Mouse (Mus musculus) liver, postnatal 0 days (tissue): Measurements from ENCODE around the gene Cmtm8. TPM values are rescaled to one million over a fixed set of nuclear protein-coding genes. Genes with fewer than 3 reads are reported as not detected.

Source experiments
- ATAC-seq: fragments of 200-750 bp; cut with Nextera tagmentation; 2 replicates; pipeline ENCODE4 v1.8.0; 2017; ENCODE audit warnings: mild to moderate bottlenecking, moderate library complexity
- DNase-seq: peaks from one replicate; pipeline ENCODE4 v3.0.0-alpha.2; 2016
- H3K27ac ChIP-seq: fragments of 300-500 bp; sonication (generic); 2 replicates; pipeline ENCODE4 v1.5.1; 2014; ENCODE audit warnings: antibody characterized with exemption, moderate library complexity, mild to moderate bottlenecking, low read depth
- H3K27me3 ChIP-seq: fragments of 300-500 bp; sonication (generic); 2 replicates; pipeline ENCODE4 v1.6.1; 2014; ENCODE audit warnings: low read length, control low read depth, mixed read lengths; ENCODE audit not compliant: insufficient read depth
- H3K36me3 ChIP-seq: fragments of 300-500 bp; sonication (generic); replicated peaks from 2 replicates; pipeline ENCODE4 v1.6.1; 2014; ENCODE audit warnings: mild to moderate bottlenecking, control low read depth, low read length, moderate library complexity, mixed read lengths; ENCODE audit not compliant: insufficient read depth
- H3K4me1 ChIP-seq: fragments of 300-500 bp; sonication (generic); 2 replicates; pipeline ENCODE4 v1.6.1; 2014; ENCODE audit warnings: antibody characterized with exemption, mild to moderate bottlenecking, control low read depth; ENCODE audit not compliant: insufficient read depth
- H3K4me2 ChIP-seq: fragments of 300-500 bp; sonication (generic); 2 replicates; pipeline ENCODE4 v1.6.1; 2014; ENCODE audit warnings: low read depth, mild to moderate bottlenecking, low read length, moderate library complexity, mixed read lengths
- H3K4me3 ChIP-seq: fragments of 300-500 bp; sonication (generic); 2 replicates; pipeline ENCODE4 v1.5.1; 2014; ENCODE audit warnings: low read depth, low read length
- H3K9ac ChIP-seq: fragments of 300-500 bp; sonication (generic); replicated peaks from 2 replicates; pipeline ENCODE4 v1.6.1; 2014; ENCODE audit warnings: mild to moderate bottlenecking, moderate library complexity
- H3K9me3 ChIP-seq: fragments of 300-500 bp; sonication (generic); 2 replicates; pipeline ENCODE4 v1.6.1; 2016; ENCODE audit warnings: mild to moderate bottlenecking, control low read depth, low read length, mixed read lengths
- CTCF ChIP-seq: sonication (generic); IDR thresholded peaks from 2 replicates; pipeline ENCODE4 v1.5.1; 2016; ENCODE audit warnings: antibody characterized with exemption, low read depth
- EP300 ChIP-seq: IDR thresholded peaks from 2 replicates; pipeline ENCODE4 v1.6.1; 2016; ENCODE audit warnings: antibody characterized with exemption, low read depth, mild to moderate bottlenecking
- WGBS: fragments of 180-500 bp; shearing (Covaris S2); extraction: QIAGEN DNeasy Blood & Tissue Kit; methylation state at CpG from one replicate; pipeline ENCODE4 v1.1.7; 2014; ENCODE audit not compliant: insufficient replicate concordance; 5-methylcytosine and 5-hydroxymethylcytosine counted together
- polyA plus RNA-seq: library from polyadenylated mRNA; unstranded; fragments of >200 nt; fragmentation: Nextera tagmentation; extraction: Ambion mirVana; gene quantifications from 2 replicates; pipeline ENCODE4 v1.2.1, GENCODE M21; 2015

Cmtm8 gene
- polyA plus RNA-seq, 1 experiment from 2014 or later, result 109 TPM

GRCm38 (mm10) chr9:114787716-114788115 is 56.2 kb downstream of the Cmtm8 start:
- peak; percentile 50 for ATAC-seq
- Histone ChIP-seq H3K36me3 (no peaks in the 10 kb centered on the region), H3K27me3 (no peaks in the 10 kb centered on the region), H3K9ac (no peak overlapping the region), H3K4me3 (no peak overlapping the region), H3K9me3 (no peaks in the 10 kb centered on the region), H3K27ac (peak overlapping the region; percentile 52), H3K4me2 (no peak overlapping the region), H3K4me1 (peaks cover 7% of the 10 kb centered on the region)
- 24% methylated on average over 7 of the region's 7 CpGs for WGBS
- TF ChIP-seq CTCF (no peak), EP300 (no peak)
- DNase-seq, result no peak

GRCm38 (mm10) chr9:114787134-114787533 is 56.8 kb downstream of the Cmtm8 start:
- peak overlapping the region; percentile 52; the same call in 1 of the 2 replicates for H3K27ac ChIP-seq
- no peak for TF ChIP-seq CTCF
- TF ChIP-seq EP300, result no peak
- peaks cover 8% of the 10 kb centered on the region for H3K4me1 ChIP-seq
- ATAC-seq, result 0 out of 2 replicates have a peak, but pooled peaks have one; percentile 8
- WGBS, result 68% methylated on average over 5 of the region's 5 CpGs
- H3K27me3 ChIP-seq, result no peaks in the 10 kb centered on the region
- no peaks in the 10 kb centered on the region for H3K36me3 ChIP-seq
- no peak for DNase-seq
- H3K4me2 ChIP-seq, result no peak overlapping the region
- H3K9me3 ChIP-seq, result no peaks in the 10 kb centered on the region
- no peak overlapping the region for H3K4me3 ChIP-seq
- no peak overlapping the region for H3K9ac ChIP-seq

- DNase-seq (no peak), ATAC-seq (no peak)
- Histone ChIP-seq H3K27me3 (no peaks in the 10 kb centered on the region), H3K27ac (peak overlapping the region; percentile 34; the same call in 1 of the 2 replicates), H3K4me1 (peaks cover 12% of the 10 kb centered on the region), H3K4me2 (no peak overlapping the region), H3K4me3 (no peak overlapping the region), H3K9ac (no peak overlapping the region), H3K36me3 (no peaks in the 10 kb centered on the region), H3K9me3 (no peaks in the 10 kb centered on the region)
- TF ChIP-seq EP300, result no peak
- no peak for TF ChIP-seq CTCF
- 29% methylated on average over 16 of the region's 16 CpGs for WGBS
Measured at GRCm38 (mm10) chr9:114785432-114786125, 58.4 kb downstream of the Cmtm8 start.

- Histone ChIP-seq H3K4me3 (peak within 1 kb of the TSS; percentile 65), H3K4me1 (peaks cover 24% of the 10 kb centered on the region), H3K27ac (peak within 1 kb of the TSS; percentile 93), H3K36me3 (no peaks in the 10 kb centered on the region), H3K9ac (peak within 1 kb of the TSS; percentile 81), H3K9me3 (no peaks in the 10 kb centered on the region), H3K4me2 (peak within 1 kb of the TSS; percentile 86), H3K27me3 (no peaks in the 10 kb centered on the region)
- TF ChIP-seq CTCF, result no peak
- no peak for TF ChIP-seq EP300
- under 1% methylated on average over 50 of the region's 54 CpGs for WGBS
- DNase-seq (peak; percentile 84), ATAC-seq (peak; percentile 83)
Measured at GRCm38 (mm10) chr9:114781526-114782212, 62.3 kb downstream of the Cmtm8 start, which contains the start of gene Cmtm7. TSS of gene Cmtm7 (minus strand) at chr9:114781856.

GRCm38 (mm10) chr9:114780746-114781525 is 63.0 kb downstream of the Cmtm8 start:
- H3K4me1 ChIP-seq, result peaks cover 24% of the 10 kb centered on the region
- peak; percentile 69 for DNase-seq
- under 1% methylated on average over 37 of the region's 38 CpGs for WGBS
- peak; percentile 55 for ATAC-seq
- H3K27ac ChIP-seq, result peak overlapping the region; percentile 93
- TF ChIP-seq CTCF, result no peak
- TF ChIP-seq EP300, result no peak
- H3K36me3 ChIP-seq, result no peaks in the 10 kb centered on the region
- H3K27me3 ChIP-seq, result no peaks in the 10 kb centered on the region
- H3K9me3 ChIP-seq, result no peaks in the 10 kb centered on the region
- peak overlapping the region; percentile 65 for H3K4me3 ChIP-seq
- H3K4me2 ChIP-seq, result peak overlapping the region; percentile 86
- H3K9ac ChIP-seq, result peak overlapping the region; percentile 81
